Mouse (Mus musculus) left cerebral cortex, adult 6 months (tissue): ENCODE data around the gene Btbd35f29. TPM values are rescaled to one million over a fixed set of nuclear protein-coding genes. Genes with fewer than 3 reads are reported as not detected.

ENCODE experiments used
- long read RNA-seq, 2 experiments: library from polyadenylated mRNA; unstranded; transcript quantifications; one replicate each; pipeline ENCODE4 v2.0.0; 2019 to 2020
- polyA plus RNA-seq: library from polyadenylated mRNA; unstranded; fragments of <200 nt; fragmentation: Nextera tagmentation; gene quantifications from 2 replicates; pipeline ENCODE4 v1.2.3, GENCODE M21; 2021

Gene Btbd35f29
- not detected in 2 replicates for polyA plus RNA-seq
- long read RNA-seq, experiment 1 = 0 reads
- long read RNA-seq, experiment 2 = 0 reads

GRCm38 (mm10) chrX:31117374-31117773, at the start of gene Btbd35f29:
Gene Btbd35f29 (plus strand): TSS chrX:31117674.

Other genes with a start within 250 kb of the Btbd35f29 start
- gene Spin2f, start 136.2 kb downstream of the Btbd35f29 start, polyA plus RNA-seq = not detected in 2 replicates
- gene Btbd35f26, start 218.8 kb downstream of the Btbd35f29 start, polyA plus RNA-seq = not detected in 2 replicates